Mouse (Mus musculus): Measurements from ENCODE around the gene Cap1.

DNA sequence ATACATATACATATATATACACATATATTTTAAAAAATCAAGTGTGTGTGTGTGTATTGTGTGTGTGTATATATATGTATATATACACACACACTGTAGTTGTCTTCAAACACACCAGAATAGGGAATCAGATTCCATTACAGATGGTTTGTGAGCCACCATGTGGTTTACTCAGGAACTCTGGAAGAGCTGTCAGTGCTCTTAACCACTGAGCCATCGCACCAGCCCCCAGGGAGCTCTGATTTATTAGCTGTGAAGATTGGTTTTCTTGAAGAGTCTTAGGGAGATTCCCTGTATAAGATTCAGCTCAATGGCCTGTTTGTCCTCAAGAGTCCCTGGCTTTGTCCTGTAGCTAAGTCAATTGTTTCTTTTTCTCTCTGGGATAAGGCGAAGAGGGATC, 47.9 kb downstream of the Cap1 start:
- no peak for TF ChIP-seq CTCF (IDR thresholded peaks at IDR 0.05; ENCODE audit: control insufficient read depth, insufficient read depth, low read length)
- no peak for TF ChIP-seq POLR2A (IDR thresholded peaks at IDR 0.05; ENCODE audit: borderline replicate concordance, control insufficient read depth, low read depth, low read length)

Data from bone marrow, adult 2 months (tissue).